Mouse (Mus musculus): ENCODE results near the gene Gpatch3.
A peak's percentile ranks its signal among the peaks of the same experiment; 100 is the strongest.

Gene Gpatch3

GRCm38 (mm10) chr4:133574070-133574842 lies at the start of gene Gpatch3:
TSS of gene Gpatch3 (plus strand) at chr4:133574745.
- peak; percentile 91 for DNase-seq

GRCm38 (mm10) chr4:133527788-133528187 lies 46.8 kb upstream of the Gpatch3 start:
- DNase-seq: no peak

GRCm38 (mm10) chr4:133532777-133533176 lies 41.8 kb upstream of the Gpatch3 start:
- DNase-seq: no peak

- DNase-seq: no peak
Observed at GRCm38 (mm10) chr4:133536081-133536480, 38.5 kb upstream of the Gpatch3 start.

GRCm38 (mm10) chr4:133536652-133537051 lies 37.9 kb upstream of the Gpatch3 start:
- DNase-seq: no peak

GRCm38 (mm10) chr4:133545272-133546231 lies 29.0 kb upstream of the Gpatch3 start, which contains the start of gene Nudc:
TSS of gene Nudc (minus strand) at chr4:133545996.
- peak; percentile 97 for DNase-seq

GRCm38 (mm10) chr4:133552029-133552428 lies 22.5 kb upstream of the Gpatch3 start:
- no peak for DNase-seq

- DNase-seq: no peak
Observed at GRCm38 (mm10) chr4:133552768-133553447, 21.6 kb upstream of the Gpatch3 start, which contains the start of gene Nr0b2. TSS of gene Nr0b2 (plus strand) at chr4:133553376.

GRCm38 (mm10) chr4:133553448-133554330 lies 20.9 kb upstream of the Gpatch3 start:
- no peak for DNase-seq

- DNase-seq: no peak
Observed at GRCm38 (mm10) chr4:133557041-133557717, 17.4 kb upstream of the Gpatch3 start.

GRCm38 (mm10) chr4:133559846-133560245 lies 14.7 kb upstream of the Gpatch3 start:
- DNase-seq: no peak

- no peak for DNase-seq
Observed at GRCm38 (mm10) chr4:133561622-133562021, 12.9 kb upstream of the Gpatch3 start.

- peak; percentile 92 for DNase-seq
Observed at GRCm38 (mm10) chr4:133563123-133563571, 11.4 kb upstream of the Gpatch3 start.

- DNase-seq: no peak
Observed at GRCm38 (mm10) chr4:133567251-133567650, 7.3 kb upstream of the Gpatch3 start.

- no peak for DNase-seq
Observed at GRCm38 (mm10) chr4:133569291-133570065, 5.1 kb upstream of the Gpatch3 start.

- no peak for DNase-seq
Observed at GRCm38 (mm10) chr4:133570066-133570466, 4.5 kb upstream of the Gpatch3 start.

GRCm38 (mm10) chr4:133574843-133575202 lies 278 bp downstream of the Gpatch3 start:
- DNase-seq: no peak

GRCm38 (mm10) chr4:133577983-133578382 lies 3.4 kb downstream of the Gpatch3 start:
- DNase-seq: no peak

- no peak for DNase-seq
Observed at GRCm38 (mm10) chr4:133583690-133584058, 9.1 kb downstream of the Gpatch3 start.
